Mouse (Mus musculus): ENCODE measurements around the gene Amph. TPM values are rescaled to one million over a fixed set of nuclear protein-coding genes. Genes with fewer than 3 reads are reported as not detected.

The Amph gene
- polyA plus RNA-seq, 1 experiment from 2014 or later = 3.7 TPM

GRCm38 (mm10) chr13:19008440-19008839, 60.4 kb downstream of the Amph start:
- WGBS = 67% methylated on average over 3 of the region's 3 CpGs
- DNase-seq (ENCODE audit: low spot score) = no peak
- H3K36me3 ChIP-seq (ENCODE audit: control insufficient read depth, insufficient read depth, low read length) = no peaks in the 10 kb centered on the region

GRCm38 (mm10) chr13:19014825-19015375, 66.9 kb downstream of the Amph start:
- no peaks in the 10 kb centered on the region for H3K36me3 ChIP-seq (ENCODE audit: control insufficient read depth, insufficient read depth, low read length)
- no peak overlapping the region for H3K27ac ChIP-seq (replicated peaks; ENCODE audit: low read depth, low read length)
- no peak overlapping the region for H3K9ac ChIP-seq (ENCODE audit: low read depth, low read length)
- H3K9me3 ChIP-seq (ENCODE audit: control insufficient read depth, low read length) = no peaks in the 10 kb centered on the region
- H3K4me2 ChIP-seq (ENCODE audit: low read depth, low read length) = no peak overlapping the region
- no peaks in the 10 kb centered on the region for H3K27me3 ChIP-seq (replicated peaks; ENCODE audit: control insufficient read depth, insufficient read depth, low read length)
- 91% methylated on average over 4 of the region's 4 CpGs for WGBS
- H3K4me3 ChIP-seq (ENCODE audit: low read depth, low read length) = no peak overlapping the region
- DNase-seq (ENCODE audit: low spot score) = no peak
- no peak for ATAC-seq (ENCODE audit: low read depth)
- H3K4me1 ChIP-seq (ENCODE audit: control insufficient read depth, insufficient read depth, low read length) = no peaks in the 10 kb centered on the region

More at GRCm38 (mm10) chr13:19008440-19008839, 60.4 kb downstream of the Amph start:
- no peak for ATAC-seq (ENCODE audit: low read depth)
- no peaks in the 10 kb centered on the region for H3K27me3 ChIP-seq (replicated peaks; ENCODE audit: control insufficient read depth, insufficient read depth, low read length)
- no peak overlapping the region for H3K4me3 ChIP-seq (ENCODE audit: low read depth, low read length)
- no peaks in the 10 kb centered on the region for H3K9me3 ChIP-seq (ENCODE audit: control insufficient read depth, low read length)
- no peak overlapping the region for H3K4me2 ChIP-seq (ENCODE audit: low read depth, low read length)
- no peak overlapping the region for H3K9ac ChIP-seq (ENCODE audit: low read depth, low read length)
- no peaks in the 10 kb centered on the region for H3K4me1 ChIP-seq (ENCODE audit: control insufficient read depth, insufficient read depth, low read length)
- no peak overlapping the region for H3K27ac ChIP-seq (replicated peaks; ENCODE audit: low read depth, low read length)

GRCm38 (mm10) chr13:19021529-19021928, 73.5 kb downstream of the Amph start:
- H3K27me3 ChIP-seq (replicated peaks; ENCODE audit: control insufficient read depth, insufficient read depth, low read length) = no peaks in the 10 kb centered on the region
- H3K4me2 ChIP-seq (ENCODE audit: low read depth, low read length) = no peak overlapping the region
- H3K36me3 ChIP-seq (ENCODE audit: control insufficient read depth, insufficient read depth, low read length) = no peaks in the 10 kb centered on the region
- DNase-seq (ENCODE audit: low spot score) (peak; percentile 27), ATAC-seq (ENCODE audit: low read depth) (no peak)
- no peaks in the 10 kb centered on the region for H3K4me1 ChIP-seq (ENCODE audit: control insufficient read depth, insufficient read depth, low read length)
- no peak overlapping the region for H3K9ac ChIP-seq (ENCODE audit: low read depth, low read length)
- H3K9me3 ChIP-seq (ENCODE audit: control insufficient read depth, low read length) = no peaks in the 10 kb centered on the region
- 80% methylated on average over 2 of the region's 2 CpGs for WGBS
- no peak overlapping the region for H3K27ac ChIP-seq (replicated peaks; ENCODE audit: low read depth, low read length)
- no peak overlapping the region for H3K4me3 ChIP-seq (ENCODE audit: low read depth, low read length)

- no peaks in the 10 kb centered on the region for H3K27me3 ChIP-seq (replicated peaks; ENCODE audit: control insufficient read depth, insufficient read depth, low read length)
- H3K36me3 ChIP-seq (ENCODE audit: control insufficient read depth, insufficient read depth, low read length) = no peaks in the 10 kb centered on the region
- DNase-seq (ENCODE audit: low spot score) (peak; percentile 17), ATAC-seq (ENCODE audit: low read depth) (no peak)
- no peaks in the 10 kb centered on the region for H3K9me3 ChIP-seq (ENCODE audit: control insufficient read depth, low read length)
- no peak overlapping the region for H3K4me3 ChIP-seq (ENCODE audit: low read depth, low read length)
- WGBS = 77% methylated on average over 3 of the region's 3 CpGs
- no peak overlapping the region for H3K27ac ChIP-seq (replicated peaks; ENCODE audit: low read depth, low read length)
- no peak overlapping the region for H3K4me2 ChIP-seq (ENCODE audit: low read depth, low read length)
- no peak overlapping the region for H3K9ac ChIP-seq (ENCODE audit: low read depth, low read length)
- H3K4me1 ChIP-seq (ENCODE audit: control insufficient read depth, insufficient read depth, low read length) = no peaks in the 10 kb centered on the region
These were observed 74.3 kb downstream of the Amph start for GRCm38 (mm10) chr13:19022310-19022709.

- ATAC-seq (ENCODE audit: low read depth) (no peak; the same call in 1 of the 2 replicates), DNase-seq (ENCODE audit: low spot score) (peak; percentile 48)
- 67% methylated on average over 2 of the region's 2 CpGs for WGBS
- Histone ChIP-seq H3K4me2 (ENCODE audit: low read depth, low read length) (no peak overlapping the region), H3K9ac (ENCODE audit: low read depth, low read length) (no peak overlapping the region), H3K27me3 (replicated peaks; ENCODE audit: control insufficient read depth, insufficient read depth, low read length) (no peaks in the 10 kb centered on the region), H3K4me3 (ENCODE audit: low read depth, low read length) (no peak overlapping the region), H3K27ac (replicated peaks; ENCODE audit: low read depth, low read length) (no peak overlapping the region), H3K9me3 (ENCODE audit: control insufficient read depth, low read length) (no peaks in the 10 kb centered on the region), H3K36me3 (ENCODE audit: control insufficient read depth, insufficient read depth, low read length) (no peaks in the 10 kb centered on the region), H3K4me1 (ENCODE audit: control insufficient read depth, insufficient read depth, low read length) (no peaks in the 10 kb centered on the region)
These were observed 77.2 kb downstream of the Amph start for GRCm38 (mm10) chr13:19025091-19025688.

GRCm38 (mm10) chr13:19025906-19026305, 77.9 kb downstream of the Amph start:
- WGBS = 79% methylated on average over 4 of the region's 4 CpGs
- DNase-seq (ENCODE audit: low spot score) (no peak), ATAC-seq (ENCODE audit: low read depth) (no peak)
- Histone ChIP-seq H3K36me3 (ENCODE audit: control insufficient read depth, insufficient read depth, low read length) (no peaks in the 10 kb centered on the region), H3K27ac (replicated peaks; ENCODE audit: low read depth, low read length) (no peak overlapping the region), H3K9me3 (ENCODE audit: control insufficient read depth, low read length) (no peaks in the 10 kb centered on the region), H3K4me1 (ENCODE audit: control insufficient read depth, insufficient read depth, low read length) (no peaks in the 10 kb centered on the region), H3K27me3 (replicated peaks; ENCODE audit: control insufficient read depth, insufficient read depth, low read length) (no peaks in the 10 kb centered on the region), H3K9ac (ENCODE audit: low read depth, low read length) (no peak overlapping the region), H3K4me3 (ENCODE audit: low read depth, low read length) (no peak overlapping the region), H3K4me2 (ENCODE audit: low read depth, low read length) (no peak overlapping the region)

- Histone ChIP-seq H3K4me3 (ENCODE audit: low read depth, low read length) (no peak overlapping the region), H3K4me2 (ENCODE audit: low read depth, low read length) (no peak overlapping the region), H3K27ac (replicated peaks; ENCODE audit: low read depth, low read length) (no peak overlapping the region), H3K36me3 (ENCODE audit: control insufficient read depth, insufficient read depth, low read length) (no peaks in the 10 kb centered on the region), H3K9ac (ENCODE audit: low read depth, low read length) (no peak overlapping the region), H3K9me3 (ENCODE audit: control insufficient read depth, low read length) (no peaks in the 10 kb centered on the region), H3K4me1 (ENCODE audit: control insufficient read depth, insufficient read depth, low read length) (no peaks in the 10 kb centered on the region), H3K27me3 (replicated peaks; ENCODE audit: control insufficient read depth, insufficient read depth, low read length) (no peaks in the 10 kb centered on the region)
- DNase-seq (ENCODE audit: low spot score) = no peak
- WGBS = 78% methylated on average over 3 of the region's 3 CpGs
- ATAC-seq (ENCODE audit: low read depth) = no peak
These were observed 78.9 kb downstream of the Amph start for GRCm38 (mm10) chr13:19026923-19027322.

GRCm38 (mm10) chr13:19027766-19028350, 79.9 kb downstream of the Amph start:
- no peaks in the 10 kb centered on the region for H3K9me3 ChIP-seq (ENCODE audit: control insufficient read depth, low read length)
- H3K27ac ChIP-seq (replicated peaks; ENCODE audit: low read depth, low read length) = no peak overlapping the region
- no peaks in the 10 kb centered on the region for H3K4me1 ChIP-seq (ENCODE audit: control insufficient read depth, insufficient read depth, low read length)
- ATAC-seq (ENCODE audit: low read depth) (no peak), DNase-seq (ENCODE audit: low spot score) (no peak)
- H3K4me3 ChIP-seq (ENCODE audit: low read depth, low read length) = no peak overlapping the region
- no peak overlapping the region for H3K4me2 ChIP-seq (ENCODE audit: low read depth, low read length)
- H3K27me3 ChIP-seq (replicated peaks; ENCODE audit: control insufficient read depth, insufficient read depth, low read length) = no peaks in the 10 kb centered on the region
- 67% methylated on average over 6 of the region's 6 CpGs for WGBS
- no peak overlapping the region for H3K9ac ChIP-seq (ENCODE audit: low read depth, low read length)
- no peaks in the 10 kb centered on the region for H3K36me3 ChIP-seq (ENCODE audit: control insufficient read depth, insufficient read depth, low read length)
